Mouse (Mus musculus) left cerebral cortex, postnatal 14 days (tissue): Measurements from ENCODE around the gene Arsg. TPM values are rescaled to one million over a fixed set of nuclear protein-coding genes. Genes with fewer than 3 reads are reported as not detected.

ENCODE experiments used
- DNase-seq, 2 experiments: peaks; one replicate each; pipeline ENCODE4 v3.0.0; 2021 to 2022; ENCODE audit warnings: low spot score in 2 of 2, mixed read lengths in 1 of 2
- intact Hi-C: fragments of 180-260 bp; cut with DNase I; formaldehyde crosslinking; loops from one replicate; pipeline ENCODE4 v1.15.1; 2025
- total RNA-seq, 2 experiments: library from RNA; stranded (reverse); gene quantifications; 2 replicates each; pipeline ENCODE4 v1.2.3; 2021

Gene Arsg
- total RNA-seq, 2 experiments from 2014 or later: 5.9 to 7.1 TPM

- no peak for DNase-seq
- intact Hi-C loops: no loop called here
These were observed 91.5 kb downstream of the Arsg start for GRCm38 (mm10) chr11:109564466-109565214.

- no peak for DNase-seq
- intact Hi-C loops: no loop called here
These were observed 95.9 kb downstream of the Arsg start for GRCm38 (mm10) chr11:109569007-109569618.

GRCm38 (mm10) chr11:109569809-109570208 is 96.6 kb downstream of the Arsg start:
- DNase-seq: no peak
- intact Hi-C loops: no loop called here

- DNase-seq: no peak
- intact Hi-C loops: no loop called here
These were observed 98.9 kb downstream of the Arsg start for GRCm38 (mm10) chr11:109572051-109572450.

GRCm38 (mm10) chr11:109574604-109575003 is 101.4 kb downstream of the Arsg start:
- DNase-seq: no peak
- intact Hi-C loops: no loop called here

- intact Hi-C loops: no loop called here
- DNase-seq: peak; percentile 25 to 38
These were observed 102.7 kb downstream of the Arsg start for GRCm38 (mm10) chr11:109575832-109576231.

- intact Hi-C loops: no loop called here
- DNase-seq: no peak
These were observed 105.4 kb downstream of the Arsg start for GRCm38 (mm10) chr11:109578536-109578935.

GRCm38 (mm10) chr11:109579999-109580398 is 106.8 kb downstream of the Arsg start:
- intact Hi-C loops: no loop called here
- DNase-seq: no peak

GRCm38 (mm10) chr11:109583986-109584385 is 110.8 kb downstream of the Arsg start:
- intact Hi-C loops: loop anchor here (2.0 kb wide), 2 partner anchors 139 to 339 kb away; no protein-coding TSS in a partner anchor
- no peak for DNase-seq

- intact Hi-C loops: loop anchor here (2.0 to 5.0 kb wide), 3 partner anchors 140 to 340 kb away; no protein-coding TSS in a partner anchor
- peak; percentile 81 to 87 for DNase-seq
These were observed 111.9 kb downstream of the Arsg start for GRCm38 (mm10) chr11:109584843-109585713.

GRCm38 (mm10) chr11:109586424-109586823 is 113.2 kb downstream of the Arsg start:
- no peak for DNase-seq

GRCm38 (mm10) chr11:109587019-109587418 is 113.8 kb downstream of the Arsg start:
- DNase-seq: no peak
- intact Hi-C loops: loop anchor here (5.0 kb wide), 1 partner anchor 270 kb away; no protein-coding TSS in a partner anchor

More at GRCm38 (mm10) chr11:109586424-109586823, 113.2 kb downstream of the Arsg start:
- intact Hi-C loops: loop anchor here (5.0 kb wide), 1 partner anchor 269 kb away; no protein-coding TSS in a partner anchor

- intact Hi-C loops: loop anchor here (5.0 kb wide), 1 partner anchor 271 kb away; no protein-coding TSS in a partner anchor
- no peak for DNase-seq
These were observed 114.6 kb downstream of the Arsg start for GRCm38 (mm10) chr11:109587638-109588374.

- intact Hi-C loops: no loop called here
- DNase-seq: peak; percentile 48 to 77
These were observed 116.8 kb downstream of the Arsg start for GRCm38 (mm10) chr11:109590012-109590411.

- no peak for DNase-seq
- intact Hi-C loops: no loop called here
These were observed 118.3 kb downstream of the Arsg start for GRCm38 (mm10) chr11:109591511-109591910.

GRCm38 (mm10) chr11:109593200-109593981 is 120.2 kb downstream of the Arsg start:
- no peak for DNase-seq
- intact Hi-C loops: no loop called here

GRCm38 (mm10) chr11:109594761-109595160 is 121.6 kb downstream of the Arsg start:
- intact Hi-C loops: no loop called here
- DNase-seq: no peak
